Mouse (Mus musculus): ENCODE results near the gene Rgl3.

Rgl3 gene

GRCm38 (mm10) chr9:21989230-21990110, at the start of gene Rgl3:
TSS of gene Rgl3 (minus strand) at chr9:21989446.
- DNase-seq (ENCODE audit: low read depth, low spot score), result no peak

GRCm38 (mm10) chr9:22037826-22038225, 48.6 kb upstream of the Rgl3 start:
- DNase-seq (ENCODE audit: low read depth, low spot score), result no peak

DNA sequence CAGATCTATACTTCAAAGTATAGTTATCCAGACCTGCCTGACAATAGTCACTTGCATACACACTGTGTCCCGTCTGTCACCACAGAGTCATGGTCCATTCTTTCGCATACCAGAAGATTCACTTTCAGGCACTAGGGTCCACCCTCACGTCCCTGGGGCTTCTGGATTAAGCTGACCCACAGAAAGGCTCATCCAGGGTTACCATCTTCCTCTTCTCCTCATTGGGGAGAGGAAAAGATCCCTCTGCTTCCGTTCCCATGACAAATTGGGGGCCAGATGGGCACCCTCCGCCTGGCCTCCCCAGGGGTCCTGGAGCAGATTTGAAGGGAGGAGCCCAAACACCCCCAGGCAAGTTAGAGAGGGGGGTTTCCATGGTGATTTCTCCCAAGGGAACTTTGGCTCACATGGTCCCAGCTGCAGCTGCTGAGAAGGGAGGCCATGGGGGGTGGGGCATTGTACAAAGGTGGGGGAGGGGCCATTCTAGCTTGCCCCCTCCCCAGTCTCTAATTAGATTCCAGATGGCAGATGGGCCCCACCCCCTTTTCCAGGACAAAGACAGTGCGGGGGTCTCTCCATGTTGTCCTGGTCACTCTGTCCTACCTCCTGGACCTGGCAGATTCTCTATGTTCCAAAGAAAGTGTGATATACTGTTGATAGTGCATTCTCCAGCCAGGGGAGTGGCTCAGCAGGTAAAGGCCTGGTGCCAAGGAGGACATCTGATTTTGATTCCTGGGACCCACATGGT, 46.2 kb upstream of the Rgl3 start:
- no peak for DNase-seq (ENCODE audit: low read depth, low spot score)

DNA sequence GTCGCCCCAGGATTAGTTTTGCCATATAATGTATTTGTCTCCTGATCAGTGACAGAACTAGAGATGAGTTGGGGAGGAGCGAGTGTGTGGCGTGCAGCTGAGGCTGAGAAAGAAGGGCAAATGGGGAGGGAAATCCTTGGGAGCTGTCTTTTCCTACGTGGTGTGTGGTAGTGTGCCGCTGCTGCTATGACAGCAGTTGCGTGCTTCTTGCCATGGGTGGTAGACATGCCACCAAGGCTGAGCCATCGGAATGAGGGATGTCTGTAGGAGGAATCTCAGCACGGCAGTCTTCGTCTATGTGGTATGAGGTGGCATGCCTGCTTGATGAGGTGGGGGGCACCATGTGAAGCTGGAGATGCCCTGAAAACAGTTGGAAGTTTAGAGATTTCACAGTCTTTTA, 41.1 kb upstream of the Rgl3 start:
- DNase-seq (ENCODE audit: low read depth, low spot score), result no peak

DNA sequence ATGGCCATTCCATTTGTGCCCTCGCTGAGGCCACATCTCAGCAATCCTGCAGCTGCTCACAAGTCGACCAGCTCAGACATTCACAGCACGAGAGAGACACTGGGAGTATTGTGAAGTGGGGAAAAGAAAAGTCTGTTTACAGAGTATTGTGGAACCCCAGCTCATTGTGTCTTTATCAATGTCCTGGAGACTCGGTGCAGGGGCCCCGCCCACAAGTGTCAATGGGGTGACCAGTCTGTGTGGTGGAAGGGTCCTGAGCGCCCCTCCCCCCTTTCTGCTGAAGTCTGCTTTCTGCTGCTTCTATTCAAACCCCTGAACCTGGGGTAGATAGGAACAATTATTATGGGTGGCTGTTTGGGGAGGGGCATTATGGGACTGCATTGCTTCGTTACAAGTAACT, 39.2 kb upstream of the Rgl3 start:
- DNase-seq (ENCODE audit: low read depth, low spot score), result no peak

- DNase-seq (ENCODE audit: low read depth, low spot score), result no peak
Observed at GRCm38 (mm10) chr9:22024592-22024991, 35.3 kb upstream of the Rgl3 start.

DNA sequence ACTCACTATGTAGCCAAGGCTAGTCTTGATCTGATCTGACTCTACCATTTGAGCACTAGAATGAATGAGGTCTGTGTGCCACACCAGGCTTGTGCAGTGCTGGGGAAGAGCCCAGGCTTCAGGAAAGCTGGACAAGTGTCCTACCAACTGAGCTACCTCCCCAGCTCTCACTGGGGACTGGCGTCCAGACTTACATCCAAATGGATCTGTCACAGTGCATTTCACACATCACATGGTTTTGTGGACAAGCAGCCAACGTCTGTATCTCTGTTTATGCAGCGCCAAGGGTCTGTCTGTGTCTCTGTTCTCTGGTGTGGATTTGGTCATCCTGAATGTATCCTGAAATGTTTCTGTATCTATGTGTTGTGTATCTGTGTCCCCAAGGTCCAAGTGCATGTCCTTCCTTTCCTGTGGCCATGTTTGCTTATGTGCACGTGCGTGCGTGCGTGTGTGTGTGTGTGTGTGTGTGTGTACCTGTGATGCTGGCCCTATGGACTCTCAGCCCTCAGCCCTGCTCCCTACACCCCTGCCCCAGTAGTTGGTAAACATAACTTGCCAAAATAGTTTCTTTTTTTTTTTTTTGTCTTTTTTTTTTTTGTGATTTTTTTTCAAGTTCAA, 28.1 kb upstream of the Rgl3 start:
- DNase-seq (ENCODE audit: low read depth, low spot score), result no peak

- no peak for DNase-seq (ENCODE audit: low read depth, low spot score)
Observed at GRCm38 (mm10) chr9:22016245-22016644, 27.0 kb upstream of the Rgl3 start.

GRCm38 (mm10) chr9:22012731-22013130, 23.5 kb upstream of the Rgl3 start:
- DNase-seq (ENCODE audit: low read depth, low spot score), result no peak

GRCm38 (mm10) chr9:22011055-22011454, 21.8 kb upstream of the Rgl3 start:
- no peak for DNase-seq (ENCODE audit: low read depth, low spot score)

DNA sequence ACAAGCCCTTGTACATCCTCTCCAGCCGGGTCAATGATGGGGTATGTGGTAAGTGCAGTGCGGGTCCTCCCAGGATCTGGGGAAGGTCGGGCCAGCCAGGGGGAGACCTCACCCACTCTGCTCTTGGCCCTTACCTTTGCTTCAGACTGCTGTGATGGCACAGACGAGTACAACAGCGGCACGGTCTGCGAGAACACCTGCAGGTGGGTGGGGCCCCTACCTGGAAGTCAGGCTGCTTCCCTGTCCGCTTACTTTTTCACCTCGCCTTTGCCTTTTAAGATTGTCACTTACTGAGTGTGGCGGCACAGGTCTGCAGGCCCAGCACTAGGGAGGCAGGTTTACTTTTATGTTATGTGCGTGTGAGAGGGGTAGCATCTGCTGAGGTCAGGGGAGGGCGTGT, 15.3 kb upstream of the Rgl3 start:
- DNase-seq (ENCODE audit: low read depth, low spot score), result no peak

- DNase-seq (ENCODE audit: low read depth, low spot score), result no peak
Observed at GRCm38 (mm10) chr9:22003163-22003554, 13.9 kb upstream of the Rgl3 start.

GRCm38 (mm10) chr9:22002194-22003162, 13.2 kb upstream of the Rgl3 start, which contains the start of the genes Ccdc151 and Prkcsh:
TSS of gene Ccdc151 (minus strand) at chr9:22002634.
TSS of gene Prkcsh (plus strand) at chr9:22002806.
- peak; percentile 100 for DNase-seq (ENCODE audit: low read depth, low spot score)

DNA sequence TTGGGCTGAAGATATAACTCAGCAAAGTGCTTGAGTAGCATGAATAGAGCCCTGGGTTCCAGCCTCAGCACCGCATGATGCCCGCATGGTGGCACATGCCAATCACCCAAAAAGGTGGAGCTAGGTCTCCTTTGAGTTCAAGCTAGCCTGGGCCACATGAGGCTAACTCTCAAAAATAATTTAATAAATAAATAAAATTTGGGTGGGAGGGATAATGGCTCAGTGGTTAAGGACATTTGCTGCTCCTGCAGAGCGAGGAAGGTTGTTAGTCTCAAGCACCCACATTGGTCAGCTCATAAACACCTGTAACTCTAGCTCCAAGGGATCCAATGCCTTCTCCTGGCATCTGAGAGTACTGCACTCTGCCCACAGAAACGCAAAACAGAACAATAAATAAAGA, 12.4 kb upstream of the Rgl3 start:
- no peak for DNase-seq (ENCODE audit: low read depth, low spot score)

- DNase-seq (ENCODE audit: low read depth, low spot score), result no peak
Observed at GRCm38 (mm10) chr9:22000296-22000695, 11.1 kb upstream of the Rgl3 start.

DNA sequence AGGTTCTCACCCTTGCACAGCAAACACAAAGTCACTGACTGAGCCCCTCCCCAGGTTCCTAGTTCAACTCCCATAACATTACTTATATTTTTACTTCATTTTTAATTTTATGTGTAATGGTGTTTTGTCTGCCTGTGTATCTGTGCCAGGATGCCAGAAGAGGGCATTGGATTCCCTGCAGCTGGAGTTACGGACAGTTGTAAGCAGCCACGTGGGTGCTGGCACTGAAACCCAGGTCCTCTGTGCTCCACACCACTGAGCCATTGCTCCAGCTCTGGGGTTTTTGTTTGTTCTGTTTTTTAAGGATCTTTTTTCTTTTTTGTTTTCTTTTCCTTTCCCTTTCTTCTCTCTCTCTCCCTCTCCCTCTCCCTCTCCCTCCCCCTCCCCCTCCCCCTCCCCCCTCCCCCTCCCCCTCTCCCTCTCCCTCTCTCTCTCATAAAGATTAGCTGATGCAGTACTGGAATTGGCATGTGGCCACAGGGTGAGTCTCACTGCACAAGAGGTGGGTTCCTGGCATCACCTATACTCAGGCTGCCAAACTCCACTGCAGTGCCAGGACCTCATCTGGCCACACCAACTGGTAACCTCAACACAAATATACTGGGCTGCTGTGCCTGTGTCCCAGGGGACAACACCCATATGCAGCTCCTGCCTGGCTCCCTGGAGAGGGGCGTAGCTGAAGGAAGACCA, 7.1 kb upstream of the Rgl3 start:
- no peak for DNase-seq (ENCODE audit: low read depth, low spot score)

GRCm38 (mm10) chr9:21992227-21992626, 3.0 kb upstream of the Rgl3 start:
- no peak for DNase-seq (ENCODE audit: low read depth, low spot score)

- DNase-seq (ENCODE audit: low read depth, low spot score), result no peak
Observed at GRCm38 (mm10) chr9:21988421-21989101, 685 bp downstream of the Rgl3 start.

DNA sequence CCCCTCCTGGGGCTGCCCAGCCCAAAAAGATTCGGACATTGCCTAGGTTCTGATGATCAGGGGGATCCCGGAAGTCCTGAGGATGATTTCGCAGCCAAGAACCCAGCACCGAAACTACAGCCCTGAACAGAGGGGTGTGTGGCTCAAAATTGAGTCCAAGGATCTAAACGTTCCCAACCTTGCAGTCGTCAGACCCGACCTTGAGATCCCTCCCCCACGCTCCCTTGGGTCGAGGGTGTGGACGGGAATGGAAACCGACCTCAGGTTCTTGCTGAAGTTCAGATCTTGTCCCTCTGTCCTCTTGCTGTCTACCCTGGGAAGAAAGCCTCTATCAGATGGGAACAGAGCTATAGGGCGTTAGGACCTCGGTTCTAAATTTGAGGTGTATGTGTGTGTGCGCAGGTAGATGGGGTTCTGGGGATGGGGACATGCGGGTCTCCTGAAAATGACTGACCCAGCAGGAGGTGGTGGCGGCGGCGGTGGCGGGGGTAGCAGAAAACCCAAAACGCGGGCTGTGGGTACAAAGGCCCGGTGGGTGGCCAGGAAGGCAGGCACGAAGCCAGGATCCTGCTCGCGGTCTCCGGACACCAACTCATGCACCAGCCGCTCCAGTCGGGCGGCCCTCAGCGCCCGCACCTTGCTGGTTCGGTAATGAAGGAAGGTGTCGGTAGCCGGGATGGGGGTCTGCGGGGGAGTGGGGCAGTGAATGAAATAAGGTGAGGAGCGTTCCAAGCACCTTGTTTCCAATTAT, 1.5 kb downstream of the Rgl3 start:
- DNase-seq (ENCODE audit: low read depth, low spot score), result no peak

All from CD4-positive helper T cell, adult 2 months (primary cell).